Comparison of ENCODE assay signal across 8 mouse cellular contexts in genomic region chr16:92825908-92826650, GRCm38 (mm10). TPM values are rescaled to one million over a fixed set of nuclear protein-coding genes. Genes with fewer than 3 reads are reported as not detected.
DNase-seq lines count a peak whose midpoint lies in the region; ATAC-seq lines count a peak whose summit lies in the region.

Runx1 (minus strand) TSS chr16:92826149.

- H3K4me1 ChIP-seq in midbrain, embryonic 10.5 days = peaks cover 48% of the 10 kb centered on the region
- peaks cover 8% of the 10 kb centered on the region for H3K4me1 ChIP-seq in midbrain, embryonic 14.5 days (ENCODE audit: control insufficient read depth, insufficient read depth, low read length)
- 0 out of 2 replicates have a peak, but pooled peaks cover 5% of the 10 kb centered on the region for H3K4me1 ChIP-seq in hindbrain, embryonic 14.5 days (replicated peaks; ENCODE audit: control insufficient read depth, insufficient read depth, low read length)

- H3K9me3 ChIP-seq in midbrain, embryonic 10.5 days (replicated peaks) = no peaks in the 10 kb centered on the region
- no peaks in the 10 kb centered on the region for H3K9me3 ChIP-seq in midbrain, embryonic 14.5 days (ENCODE audit: control insufficient read depth, low read length)
- H3K9me3 ChIP-seq in hindbrain, embryonic 14.5 days (ENCODE audit: control insufficient read depth, low read length) = no peaks in the 10 kb centered on the region

- DNase-seq in midbrain, embryonic 10.5 days (ENCODE audit: low spot score) = no peak
- no peak for DNase-seq in midbrain, embryonic 14.5 days
- peak; percentile 51 to 60 for DNase-seq in lung, adult 18-20 months
- DNase-seq in spleen, postnatal 36 days (ENCODE audit: low spot score in 2 of 2) = peak; percentile 90 to 93
- no peak for DNase-seq in ovary, postnatal 10 days (ENCODE audit: low spot score)
- DNase-seq in hindbrain, embryonic 14.5 days (ENCODE audit: low spot score) = no peak
- DNase-seq in right cerebral cortex, adult 18-20 months = no peak

- 87% methylated on average over 11 of the region's 11 CpGs for WGBS in midbrain, embryonic 10.5 days
- WGBS in midbrain, embryonic 14.5 days = 91% methylated on average over 11 of the region's 11 CpGs
- 90% methylated on average over 11 of the region's 11 CpGs for WGBS in hindbrain, embryonic 14.5 days

- H3K4me3 ChIP-seq in midbrain, embryonic 10.5 days = no peak within 1 kb of the TSS
- no peak within 1 kb of the TSS for H3K4me3 ChIP-seq in midbrain, embryonic 14.5 days (replicated peaks; ENCODE audit: low read depth, low read length)
- no peak within 1 kb of the TSS for H3K4me3 ChIP-seq in hindbrain, embryonic 14.5 days (replicated peaks; ENCODE audit: low read length)

- H3K4me2 ChIP-seq in midbrain, embryonic 14.5 days (ENCODE audit: low read length) = no peak within 1 kb of the TSS
- no peak within 1 kb of the TSS for H3K4me2 ChIP-seq in hindbrain, embryonic 14.5 days (replicated peaks)

- ATAC-seq in midbrain, embryonic 14.5 days (ENCODE audit: low FRiP score, low TSS enrichment) = no peak
- peak; percentile 45 for ATAC-seq in common myeloid progenitor, adult 5-6 weeks (replicated peaks; ENCODE audit: low read depth, poor library complexity, severe bottlenecking)
- no peak for ATAC-seq in hindbrain, embryonic 14.5 days (ENCODE audit: low FRiP score)

- H3K27me3 ChIP-seq in midbrain, embryonic 10.5 days (ENCODE audit: low read depth, poor library complexity, severe bottlenecking) = 0 out of 2 replicates have a peak, but pooled peaks cover 5% of the 10 kb centered on the region
- peaks cover 3% of the 10 kb centered on the region; the same call in 1 of the 2 replicates for H3K27me3 ChIP-seq in midbrain, embryonic 14.5 days (ENCODE audit: control insufficient read depth, insufficient read depth, low read length)
- no peaks in the 10 kb centered on the region for H3K27me3 ChIP-seq in hindbrain, embryonic 14.5 days (ENCODE audit: control insufficient read depth, insufficient read depth, low read length)

- 0 out of 2 replicates have a peak within 1 kb of the TSS, but pooled peaks have one; percentile 29 for H3K27ac ChIP-seq in midbrain, embryonic 10.5 days (replicated peaks)
- no peak within 1 kb of the TSS for H3K27ac ChIP-seq in midbrain, embryonic 14.5 days (replicated peaks; ENCODE audit: low read depth, low read length)
- H3K27ac ChIP-seq in hindbrain, embryonic 14.5 days = no peak within 1 kb of the TSS

- H3K9ac ChIP-seq in midbrain, embryonic 14.5 days (replicated peaks; ENCODE audit: low read length) = no peak within 1 kb of the TSS
- no peak within 1 kb of the TSS for H3K9ac ChIP-seq in hindbrain, embryonic 14.5 days

- no peaks in the 10 kb centered on the region for H3K36me3 ChIP-seq in midbrain, embryonic 10.5 days
- no peaks in the 10 kb centered on the region for H3K36me3 ChIP-seq in midbrain, embryonic 14.5 days (ENCODE audit: control insufficient read depth, insufficient read depth, low read length)
- no peaks in the 10 kb centered on the region for H3K36me3 ChIP-seq in hindbrain, embryonic 14.5 days (replicated peaks; ENCODE audit: control insufficient read depth, insufficient read depth)

RNA-seq across cellular contexts. Expression of gene Runx1, which starts in this region (rescaled TPM):
- polyA plus RNA-seq in midbrain, embryonic 10.5 days (2016; fragmentation: Nextera tagmentation; extraction: Ambion mirVana) = 0.98 and 1.0 TPM in 2 replicates
- 0.59 and 0.76 TPM in 2 replicates for polyA plus RNA-seq in midbrain, embryonic 14.5 days (2014; fragmentation: Nextera tagmentation; extraction: Ambion mirVana)
- total RNA-seq in common myeloid progenitor, adult 5-6 weeks (2017) = 78.7 and 92.4 TPM in 2 replicates
- 1.8 and 2.2 TPM in 2 replicates for polyA plus RNA-seq in hindbrain, embryonic 14.5 days (2014; fragmentation: Nextera tagmentation; extraction: Ambion mirVana)

Comparison
In these comparisons a context has a peak if more than half of its experiments do, and no peak if none do; other contexts are left out.
1. DNase-seq: peak in lung, adult 18-20 months (2 of 2) and spleen, postnatal 36 days (2 of 2); none in midbrain, embryonic 10.5 days (single experiment), midbrain, embryonic 14.5 days (single experiment), ovary, postnatal 10 days (single experiment), hindbrain, embryonic 14.5 days (single experiment) and right cerebral cortex, adult 18-20 months (single experiment).